Mouse (Mus musculus) gastrocnemius, postnatal 25 days (tissue): ENCODE measurements around the gene Olfr463. TPM values are rescaled to one million over a fixed set of nuclear protein-coding genes. Genes with fewer than 3 reads are reported as not detected.
A peak's percentile ranks its signal among the peaks of the same experiment; 100 is the strongest.
"Not testable (repeated sequence)": the region's sequence is repeated elsewhere in the genome, so short reads cannot be mapped to it uniquely, and the experiment has no call there.

ENCODE experiments used
- DNase-seq: peaks from one replicate; pipeline ENCODE4 v3.0.0; 2022
- long read RNA-seq, 2 experiments: library from polyadenylated mRNA; stranded (forward); transcript quantifications; one replicate each; pipeline ENCODE4 v2.0.0; 2021
- total RNA-seq, 2 experiments: library from RNA; stranded (reverse); gene quantifications; 1 replicate in 1 of 2; 2 replicates in 1 of 2; pipeline ENCODE4 v1.2.3; 2021

Gene Olfr463
- total RNA-seq, result not detected
- long read RNA-seq, experiment 1, result 0 reads
- long read RNA-seq, experiment 2, result 0 reads

- no peak for DNase-seq
Measured at GRCm38 (mm10) chr11:87897287-87897686, at the start of gene Olfr463. Olfr463 (minus strand) TSS chr11:87897387.

GRCm38 (mm10) chr11:87935467-87935866 lies 38.3 kb upstream of the Olfr463 start:
- no peak for DNase-seq

- DNase-seq, result no peak
Measured at GRCm38 (mm10) chr11:87933731-87934130, 36.5 kb upstream of the Olfr463 start.

- no peak for DNase-seq
Measured at GRCm38 (mm10) chr11:87930348-87930747, 33.2 kb upstream of the Olfr463 start.

GRCm38 (mm10) chr11:87920966-87921365 lies 23.8 kb upstream of the Olfr463 start, which contains the start of gene Olfr464:
Olfr464 (minus strand) TSS chr11:87920967.
- DNase-seq, result no peak

GRCm38 (mm10) chr11:87920301-87920700 lies 23.1 kb upstream of the Olfr463 start:
- DNase-seq, result no peak

GRCm38 (mm10) chr11:87916005-87916404 lies 18.8 kb upstream of the Olfr463 start:
- no peak for DNase-seq

- no peak for DNase-seq
Measured at GRCm38 (mm10) chr11:87904331-87904730, 7.1 kb upstream of the Olfr463 start.

- no peak for DNase-seq
Measured at GRCm38 (mm10) chr11:87892168-87892567, 5.0 kb downstream of the Olfr463 start, which contains the start of gene Olfr462. Olfr462 (minus strand) TSS chr11:87892268.

- no peak for DNase-seq
Measured at GRCm38 (mm10) chr11:87884856-87885255, 12.3 kb downstream of the Olfr463 start.

- no peak for DNase-seq
Measured at GRCm38 (mm10) chr11:87883493-87883892, 13.7 kb downstream of the Olfr463 start.

GRCm38 (mm10) chr11:87881714-87882113 lies 15.5 kb downstream of the Olfr463 start:
- DNase-seq, result no peak

GRCm38 (mm10) chr11:87879826-87880225 lies 17.4 kb downstream of the Olfr463 start:
- no peak for DNase-seq

GRCm38 (mm10) chr11:87875436-87875835 lies 21.8 kb downstream of the Olfr463 start, which contains the start of gene Epx:
Epx (minus strand) TSS chr11:87875536.
- no peak for DNase-seq

GRCm38 (mm10) chr11:87871766-87872165 lies 25.4 kb downstream of the Olfr463 start:
- DNase-seq, result no peak

- DNase-seq, result no peak
Measured at GRCm38 (mm10) chr11:87870096-87870495, 27.1 kb downstream of the Olfr463 start.

GRCm38 (mm10) chr11:87866891-87867290 lies 30.3 kb downstream of the Olfr463 start:
- not testable (repeated sequence) for DNase-seq

GRCm38 (mm10) chr11:87862805-87863204 lies 34.4 kb downstream of the Olfr463 start:
- no peak for DNase-seq

GRCm38 (mm10) chr11:87860426-87860825 lies 36.8 kb downstream of the Olfr463 start:
- no peak for DNase-seq

GRCm38 (mm10) chr11:87859273-87859672 lies 37.9 kb downstream of the Olfr463 start:
- DNase-seq, result no peak

- DNase-seq, result no peak
Measured at GRCm38 (mm10) chr11:87854550-87854949, 42.6 kb downstream of the Olfr463 start.

GRCm38 (mm10) chr11:87853597-87853954 lies 43.6 kb downstream of the Olfr463 start:
- no peak for DNase-seq

GRCm38 (mm10) chr11:87852690-87853596 lies 44.2 kb downstream of the Olfr463 start, which contains the start of gene Mks1:
Mks1 (plus strand) TSS chr11:87853215.
- DNase-seq, result peak; percentile 84

- no peak for DNase-seq
Measured at GRCm38 (mm10) chr11:87847884-87848283, 49.3 kb downstream of the Olfr463 start.
